Mouse (Mus musculus): Measurements from ENCODE around the gene Szt2.
A peak's percentile ranks its signal among the peaks of the same experiment; 100 is the strongest.

The Szt2 gene

GRCm38 (mm10) chr4:118358159-118358895 is 50.7 kb downstream of the Szt2 start:
- no peak for DNase-seq (ENCODE audit: low spot score in 2 of 2)

DNA sequence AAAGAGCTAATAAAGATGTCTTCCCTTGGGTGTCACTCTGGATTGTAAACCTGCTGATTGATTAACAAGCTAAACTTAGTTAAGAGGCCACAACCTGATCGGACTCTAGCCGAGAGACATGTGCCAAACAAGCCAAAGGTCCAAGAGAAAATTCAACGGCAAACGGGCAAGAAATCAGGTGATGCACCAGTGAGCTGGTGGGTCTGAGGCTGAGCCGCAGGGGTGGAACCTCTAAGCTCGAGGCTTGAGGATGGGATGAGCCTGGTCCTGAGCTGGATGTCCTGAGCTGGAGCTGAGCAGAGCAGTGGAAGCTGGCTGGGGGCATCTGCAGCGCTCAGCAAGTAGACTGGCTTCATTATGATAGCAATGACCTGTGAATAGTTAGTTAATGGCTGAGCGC is 51.6 kb downstream of the Szt2 start:
- DNase-seq (ENCODE audit: low spot score in 2 of 2) = no peak

- no peak for DNase-seq (ENCODE audit: low spot score in 2 of 2)
Measured at GRCm38 (mm10) chr4:118356738-118357137, 52.3 kb downstream of the Szt2 start.

GRCm38 (mm10) chr4:118354289-118354688 is 54.8 kb downstream of the Szt2 start:
- DNase-seq (ENCODE audit: low spot score in 2 of 2) = no peak

- no peak for DNase-seq (ENCODE audit: low spot score in 2 of 2)
Measured at GRCm38 (mm10) chr4:118353689-118354088, 55.4 kb downstream of the Szt2 start.

GRCm38 (mm10) chr4:118351828-118352227 is 57.2 kb downstream of the Szt2 start:
- DNase-seq (ENCODE audit: low spot score in 2 of 2) = no peak

DNA sequence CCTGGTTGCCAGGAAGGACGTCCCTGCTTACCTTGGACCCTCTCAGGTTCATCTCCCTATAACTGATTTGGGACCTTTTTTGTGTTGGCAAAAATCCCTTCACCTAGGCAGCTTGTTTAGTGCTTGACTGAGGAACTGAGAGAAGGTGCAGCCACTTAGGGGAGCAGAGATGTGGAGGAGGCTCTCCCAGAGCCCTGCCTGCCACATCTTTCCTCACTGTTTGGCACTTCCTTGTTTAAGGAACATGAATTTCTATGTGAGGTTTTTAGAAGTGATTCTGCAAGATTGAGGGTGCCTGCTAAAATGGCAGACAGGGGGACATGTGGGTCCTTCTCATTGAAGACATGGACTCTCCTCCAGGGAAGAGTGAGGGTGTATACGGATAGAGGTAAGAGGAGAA is 58.2 kb downstream of the Szt2 start:
- no peak for DNase-seq (ENCODE audit: low spot score in 2 of 2)

DNA sequence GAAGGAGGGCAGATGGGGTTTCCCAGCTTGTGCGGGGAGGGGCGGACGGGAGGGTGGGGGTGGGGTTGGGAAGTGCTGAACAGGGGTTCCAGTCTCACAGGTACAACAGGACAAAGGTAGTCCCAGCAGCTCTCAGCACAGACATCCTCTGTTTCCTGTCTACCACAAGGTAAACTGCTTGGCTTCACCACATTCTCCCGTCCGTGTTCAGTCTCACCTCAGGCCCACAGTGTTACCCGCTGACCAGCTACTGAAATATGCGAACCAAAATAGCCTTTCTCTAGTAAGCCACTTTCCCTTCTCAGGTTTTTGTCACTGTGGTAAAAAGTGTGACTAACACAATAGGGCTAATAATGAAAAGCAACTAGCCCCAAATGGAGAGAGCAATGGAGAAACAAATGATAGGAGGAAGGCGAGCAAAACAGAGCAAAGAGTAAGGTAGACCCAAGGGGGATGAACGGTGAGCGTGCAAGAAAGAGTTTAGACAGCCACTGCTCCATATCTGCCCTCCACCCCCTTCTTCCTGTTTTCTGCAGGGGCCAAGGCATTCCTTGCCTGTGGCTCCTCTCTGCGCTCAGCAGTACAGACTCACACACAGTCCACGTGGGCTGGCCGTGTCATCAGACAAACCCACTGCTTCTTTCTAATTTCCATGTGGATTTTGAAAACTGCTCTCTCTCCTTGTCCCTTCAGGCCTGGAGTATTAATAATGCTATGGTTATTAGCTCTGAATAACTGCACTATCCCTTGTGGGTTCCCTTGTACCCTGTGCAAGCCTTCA is 61.4 kb downstream of the Szt2 start:
- no peak for DNase-seq (ENCODE audit: low spot score in 2 of 2)

- DNase-seq (ENCODE audit: low spot score in 2 of 2) = no peak
Measured at GRCm38 (mm10) chr4:118341447-118341846, 67.6 kb downstream of the Szt2 start.

- DNase-seq (ENCODE audit: low spot score in 2 of 2) = peak; percentile 60 to 78
Measured at GRCm38 (mm10) chr4:118336658-118337057, 72.4 kb downstream of the Szt2 start.

GRCm38 (mm10) chr4:118335991-118336390 is 73.1 kb downstream of the Szt2 start:
- no peak for DNase-seq (ENCODE audit: low spot score in 2 of 2)

GRCm38 (mm10) chr4:118331777-118332176 is 77.3 kb downstream of the Szt2 start:
- DNase-seq (ENCODE audit: low spot score in 2 of 2) = no peak

- no peak for DNase-seq (ENCODE audit: low spot score in 2 of 2)
Measured at GRCm38 (mm10) chr4:118326476-118326875, 82.6 kb downstream of the Szt2 start.

DNA sequence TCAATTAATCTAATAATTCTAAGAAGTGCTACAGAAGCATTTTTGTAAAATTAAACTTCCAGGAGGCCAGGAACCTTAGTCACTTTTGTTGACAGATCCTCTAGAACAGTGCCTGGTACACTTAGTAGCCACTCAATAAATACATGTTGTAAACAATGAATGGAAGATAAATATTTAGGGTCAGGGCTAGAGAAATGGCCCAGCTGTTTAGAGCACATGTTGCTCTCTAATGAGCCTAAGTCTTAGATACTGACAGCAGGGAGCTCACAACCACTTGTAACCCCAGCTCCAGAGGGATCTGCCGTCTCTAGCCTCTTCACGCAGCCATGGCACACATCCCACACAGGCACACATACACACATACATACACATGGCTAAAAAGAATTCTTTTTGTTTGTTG is 88.4 kb downstream of the Szt2 start:
- DNase-seq (ENCODE audit: low spot score in 2 of 2) = no peak

- DNase-seq (ENCODE audit: low spot score in 2 of 2) = no peak
Measured at GRCm38 (mm10) chr4:118319706-118320344, 89.2 kb downstream of the Szt2 start.

DNA sequence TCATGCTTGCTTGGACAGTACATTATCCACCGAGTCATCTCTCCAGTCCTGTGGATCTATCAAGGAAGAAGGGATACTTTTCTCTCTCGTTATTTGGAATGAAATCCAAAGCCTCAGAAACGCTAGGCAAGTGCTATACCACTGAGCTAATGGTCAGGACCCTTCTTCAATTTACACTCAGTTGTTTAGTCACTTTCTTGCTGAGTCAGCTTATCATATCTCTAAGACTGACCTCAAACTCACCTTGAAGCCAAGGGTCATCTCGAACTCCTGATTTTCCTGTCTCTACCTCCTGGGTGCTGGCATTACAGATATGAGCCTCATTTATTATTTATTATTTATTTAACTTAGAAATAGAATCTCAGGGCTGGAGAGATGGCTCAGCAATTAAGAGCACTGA is 92.4 kb downstream of the Szt2 start:
- no peak for DNase-seq (ENCODE audit: low spot score in 2 of 2)

GRCm38 (mm10) chr4:118315286-118315685 is 93.8 kb downstream of the Szt2 start:
- DNase-seq (ENCODE audit: low spot score in 2 of 2) = no peak

Data from thymus, postnatal 10 days (tissue).